Mouse (Mus musculus) ES-Bruce4 (cell line): ENCODE data around the gene Tbc1d30. TPM values are rescaled to one million over a fixed set of nuclear protein-coding genes. Genes with fewer than 3 reads are reported as not detected.

Source experiments
- H3K27ac ChIP-seq: 2 replicates; pipeline ENCODE4 v1.5.1; 2012; ENCODE audit warnings: low read length, inconsistent platforms; ENCODE audit not compliant: insufficient read depth
- H3K27me3 ChIP-seq: 2 replicates; pipeline ENCODE4 v1.6.1; 2012; ENCODE audit warnings: mild to moderate bottlenecking, low read length, inconsistent platforms; ENCODE audit not compliant: control insufficient read depth, poor library complexity, insufficient read depth, severe bottlenecking
- H3K36me3 ChIP-seq: 2 replicates; pipeline ENCODE4 v1.6.1; 2012; ENCODE audit warnings: inconsistent platforms, mild to moderate bottlenecking, low read length, moderate library complexity; ENCODE audit not compliant: control insufficient read depth, poor library complexity, insufficient read depth, severe bottlenecking
- H3K4me1 ChIP-seq: one replicate; pipeline ENCODE4 v1.8.1; 2011; ENCODE audit warnings: low read length; ENCODE audit not compliant: control insufficient read depth, insufficient read depth
- H3K4me3 ChIP-seq: 2 replicates; pipeline ENCODE4 v1.5.1; 2011; ENCODE audit warnings: low read depth, mild to moderate bottlenecking, low read length
- H3K9ac ChIP-seq: 2 replicates; pipeline ENCODE4 v1.6.1; 2012; ENCODE audit warnings: low read depth, mild to moderate bottlenecking, inconsistent platforms; ENCODE audit not compliant: poor library complexity, severe bottlenecking
- H3K9me3 ChIP-seq: replicated peaks from 2 replicates; pipeline ENCODE4 v1.6.1; 2012; ENCODE audit warnings: mild to moderate bottlenecking, low read length, inconsistent platforms; ENCODE audit not compliant: control insufficient read depth, poor library complexity, insufficient read depth, severe bottlenecking
- CTCF ChIP-seq: IDR thresholded peaks from one replicate; pipeline ENCODE4 v1.8.1; 2011; ENCODE audit warnings: low read depth, low read length
- EP300 ChIP-seq: IDR thresholded peaks from 2 replicates; pipeline ENCODE4 v1.6.1; 2011; ENCODE audit warnings: low read depth, low read length; ENCODE audit not compliant: insufficient read depth
- POLR2A ChIP-seq: IDR thresholded peaks from one replicate; pipeline ENCODE4 v1.8.1; 2011; ENCODE audit warnings: low read length; ENCODE audit not compliant: insufficient read depth
- polyA plus RNA-seq: library from polyadenylated mRNA; stranded (reverse); fragments of >200 nt; gene quantifications from 2 replicates; pipeline ENCODE4 v1.2.4, GENCODE M21; 2011; ENCODE audit warnings: low read depth; ENCODE audit not compliant: missing spikeins, insufficient read depth, insufficient read length

Gene Tbc1d30
- polyA plus RNA-seq, 1 experiment, result not detected

- no peaks in the 10 kb centered on the region for H3K27me3 ChIP-seq
- TF ChIP-seq CTCF (no peak), EP300 (no peak), POLR2A (no peak)
- H3K9ac ChIP-seq, result no peak overlapping the region
- H3K36me3 ChIP-seq, result no peaks in the 10 kb centered on the region
- no peak overlapping the region for H3K4me3 ChIP-seq
- H3K27ac ChIP-seq, result no peak overlapping the region
- no peaks in the 10 kb centered on the region for H3K4me1 ChIP-seq
- H3K9me3 ChIP-seq, result no peaks in the 10 kb centered on the region
Observed at GRCm38 (mm10) chr10:121368783-121369465, 17.8 kb upstream of the Tbc1d30 start.

- Histone ChIP-seq H3K4me1 (no peaks in the 10 kb centered on the region), H3K27me3 (no peaks in the 10 kb centered on the region), H3K9me3 (no peaks in the 10 kb centered on the region), H3K27ac (no peak overlapping the region), H3K9ac (no peak overlapping the region), H3K4me3 (no peak overlapping the region), H3K36me3 (no peaks in the 10 kb centered on the region)
- TF ChIP-seq EP300 (no peak), POLR2A (no peak), CTCF (no peak)
Observed at GRCm38 (mm10) chr10:121367780-121368179, 16.7 kb upstream of the Tbc1d30 start.

- TF ChIP-seq CTCF (no peak), POLR2A (no peak), EP300 (no peak)
- Histone ChIP-seq H3K9me3 (no peaks in the 10 kb centered on the region), H3K27ac (no peak overlapping the region), H3K4me1 (no peaks in the 10 kb centered on the region), H3K9ac (no peak overlapping the region), H3K4me3 (no peak overlapping the region), H3K36me3 (no peaks in the 10 kb centered on the region), H3K27me3 (no peaks in the 10 kb centered on the region)
Observed at GRCm38 (mm10) chr10:121367271-121367670, 16.2 kb upstream of the Tbc1d30 start.

- no peaks in the 10 kb centered on the region for H3K27me3 ChIP-seq
- TF ChIP-seq CTCF (no peak), EP300 (no peak), POLR2A (no peak)
- peak overlapping the region; percentile 83 for H3K4me3 ChIP-seq
- H3K4me1 ChIP-seq, result no peaks in the 10 kb centered on the region
- H3K9ac ChIP-seq, result peak overlapping the region; percentile 64
- no peaks in the 10 kb centered on the region for H3K9me3 ChIP-seq
- H3K27ac ChIP-seq, result no peak overlapping the region
- no peaks in the 10 kb centered on the region for H3K36me3 ChIP-seq
Observed at GRCm38 (mm10) chr10:121365781-121366272, 14.7 kb upstream of the Tbc1d30 start.

- Histone ChIP-seq H3K9ac (peak within 1 kb of the TSS; percentile 64), H3K27ac (no peak within 1 kb of the TSS), H3K9me3 (no peaks in the 10 kb centered on the region), H3K4me1 (no peaks in the 10 kb centered on the region), H3K27me3 (no peaks in the 10 kb centered on the region), H3K36me3 (no peaks in the 10 kb centered on the region), H3K4me3 (peak within 1 kb of the TSS; percentile 83)
- no peak for TF ChIP-seq CTCF
- peak; percentile 79 for TF ChIP-seq POLR2A
- TF ChIP-seq EP300, result no peak
Observed at GRCm38 (mm10) chr10:121364801-121365564, 13.9 kb upstream of the Tbc1d30 start, which contains the start of gene Gns. Gene Gns, plus strand, starts transcription at chr10:121365090.

GRCm38 (mm10) chr10:121364306-121364705 lies 13.2 kb upstream of the Tbc1d30 start:
- TF ChIP-seq CTCF, result no peak
- no peak for TF ChIP-seq EP300
- TF ChIP-seq POLR2A, result no peak
- no peaks in the 10 kb centered on the region for H3K27me3 ChIP-seq
- H3K4me1 ChIP-seq, result no peaks in the 10 kb centered on the region
- peak overlapping the region; percentile 72; the same call in 1 of the 2 replicates for H3K4me3 ChIP-seq
- no peaks in the 10 kb centered on the region for H3K36me3 ChIP-seq
- H3K9me3 ChIP-seq, result no peaks in the 10 kb centered on the region
- no peak overlapping the region for H3K27ac ChIP-seq
- H3K9ac ChIP-seq, result peak overlapping the region; percentile 64
